Mouse (Mus musculus) adrenal gland, postnatal 36 days (tissue): ENCODE data around the gene 1700017B05Rik. TPM values are rescaled to one million over a fixed set of nuclear protein-coding genes. Genes with fewer than 3 reads are reported as not detected.

ENCODE experiments used
- DNase-seq, 2 experiments: peaks; one replicate each; pipeline ENCODE4 v3.0.0; 2021; ENCODE audit warnings: mixed read lengths in 1 of 2
- total RNA-seq, 2 experiments: library from RNA; stranded (reverse); gene quantifications; 2 replicates each; pipeline ENCODE4 v1.2.3; 2021

Gene 1700017B05Rik
- total RNA-seq, 2 experiments from 2014 or later = 50.2 to 89.6 TPM

GRCm38 (mm10) chr9:57272902-57273804, 10.7 kb upstream of the 1700017B05Rik start:
- DNase-seq = peak in 1 of 2 experiments; percentile 46

- peak; percentile 53 to 54 for DNase-seq
These were observed 9.6 kb upstream of the 1700017B05Rik start for GRCm38 (mm10) chr9:57271837-57272562.

GRCm38 (mm10) chr9:57271081-57271480, 8.7 kb upstream of the 1700017B05Rik start:
- DNase-seq = no peak

GRCm38 (mm10) chr9:57270399-57270798, 8.0 kb upstream of the 1700017B05Rik start:
- no peak for DNase-seq

GRCm38 (mm10) chr9:57269384-57269783, 7.0 kb upstream of the 1700017B05Rik start:
- no peak for DNase-seq

GRCm38 (mm10) chr9:57268575-57268974, 6.2 kb upstream of the 1700017B05Rik start:
- no peak for DNase-seq

GRCm38 (mm10) chr9:57268078-57268477, 5.7 kb upstream of the 1700017B05Rik start:
- peak in 1 of 2 experiments; percentile 25 for DNase-seq

GRCm38 (mm10) chr9:57267421-57267820, 5.0 kb upstream of the 1700017B05Rik start:
- DNase-seq = no peak

- DNase-seq = no peak
These were observed 2.7 kb upstream of the 1700017B05Rik start for GRCm38 (mm10) chr9:57265125-57265524.

- no peak for DNase-seq
These were observed 628 bp upstream of the 1700017B05Rik start for GRCm38 (mm10) chr9:57262795-57263684.

GRCm38 (mm10) chr9:57261516-57261912, 898 bp downstream of the 1700017B05Rik start:
- DNase-seq = peak; percentile 71 to 81

GRCm38 (mm10) chr9:57260940-57261339, 1.5 kb downstream of the 1700017B05Rik start:
- no peak for DNase-seq

GRCm38 (mm10) chr9:57259736-57260135, 2.7 kb downstream of the 1700017B05Rik start:
- peak; percentile 95 for DNase-seq

GRCm38 (mm10) chr9:57257627-57258026, 4.8 kb downstream of the 1700017B05Rik start:
- DNase-seq = no peak

- no peak for DNase-seq
These were observed 5.6 kb downstream of the 1700017B05Rik start for GRCm38 (mm10) chr9:57256861-57257260.

- DNase-seq = no peak
These were observed 6.1 kb downstream of the 1700017B05Rik start for GRCm38 (mm10) chr9:57256309-57256708.

GRCm38 (mm10) chr9:57254823-57255495, 7.5 kb downstream of the 1700017B05Rik start:
- no peak for DNase-seq

GRCm38 (mm10) chr9:57254061-57254460, 8.4 kb downstream of the 1700017B05Rik start:
- DNase-seq = peak in 1 of 2 experiments; percentile 49

- no peak for DNase-seq
These were observed 11.3 kb downstream of the 1700017B05Rik start for GRCm38 (mm10) chr9:57251139-57251538.

GRCm38 (mm10) chr9:57250026-57250425, 12.4 kb downstream of the 1700017B05Rik start:
- DNase-seq = no peak
